Mouse (Mus musculus): ENCODE results near the gene Ccdc184.

The Ccdc184 gene

DNA sequence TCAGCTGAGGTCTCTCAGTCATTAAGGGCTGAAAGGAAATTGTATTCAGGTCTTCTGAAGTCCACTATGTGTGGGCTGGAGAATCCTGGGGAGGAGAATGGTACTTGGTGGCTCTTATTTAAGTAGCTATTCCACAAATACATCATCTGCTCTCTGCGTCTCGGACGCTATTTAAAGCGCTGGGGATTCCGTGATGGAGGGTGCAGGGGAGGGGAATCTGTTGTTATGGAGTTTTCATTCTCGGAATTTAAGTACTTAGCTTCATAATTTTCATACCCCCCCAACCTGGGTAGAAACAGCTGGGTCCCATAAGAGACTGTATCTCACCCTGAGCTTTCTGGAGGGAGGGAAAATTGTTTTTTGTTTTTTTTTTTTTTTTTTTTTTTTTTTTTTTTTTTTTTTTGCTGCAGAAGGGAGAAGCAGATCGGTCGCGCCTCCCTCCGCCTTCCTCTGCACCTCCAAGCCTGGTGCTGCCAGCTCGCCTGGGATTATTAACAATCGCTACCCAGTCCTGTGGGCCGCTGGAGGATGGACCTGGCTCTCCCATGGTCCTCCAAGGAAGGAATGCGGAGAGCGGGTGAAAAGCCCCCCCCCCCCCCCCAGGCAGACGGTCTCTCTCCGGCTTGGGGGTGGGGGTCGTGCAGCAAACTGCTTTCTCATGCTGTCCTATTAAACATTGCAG lies at the start of gene Ccdc184:
Gene Ccdc184, plus strand, starts transcription at position 196 of the 682 bp plus-strand sequence.
- DNase-seq (ENCODE audit: low read depth, low spot score) = peak; percentile 75

DNA sequence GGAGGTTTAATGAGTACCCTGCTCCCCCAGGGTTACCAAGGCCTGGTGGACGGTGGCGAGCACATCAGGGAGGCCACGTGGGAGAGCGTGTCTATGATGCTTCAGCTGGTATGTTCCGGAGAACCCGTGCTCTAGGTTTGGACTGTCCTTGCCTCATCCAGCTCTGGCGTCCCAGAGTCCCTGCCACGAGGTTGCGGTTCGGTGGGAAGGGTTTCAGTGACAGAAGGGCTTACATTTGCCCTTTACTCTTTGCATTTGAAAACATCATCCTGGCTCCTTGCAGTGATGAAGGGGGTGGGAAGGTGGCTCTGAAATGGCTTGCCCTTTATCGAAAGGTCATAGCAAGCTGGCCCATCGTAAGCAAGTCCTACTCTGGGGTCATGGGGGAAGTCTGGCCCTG lies 47.6 kb upstream of the Ccdc184 start:
- no peak for DNase-seq (ENCODE audit: low read depth, low spot score)

GRCm38 (mm10) chr15:98120831-98121230 lies 46.1 kb upstream of the Ccdc184 start:
- no peak for DNase-seq (ENCODE audit: low read depth, low spot score)

DNA sequence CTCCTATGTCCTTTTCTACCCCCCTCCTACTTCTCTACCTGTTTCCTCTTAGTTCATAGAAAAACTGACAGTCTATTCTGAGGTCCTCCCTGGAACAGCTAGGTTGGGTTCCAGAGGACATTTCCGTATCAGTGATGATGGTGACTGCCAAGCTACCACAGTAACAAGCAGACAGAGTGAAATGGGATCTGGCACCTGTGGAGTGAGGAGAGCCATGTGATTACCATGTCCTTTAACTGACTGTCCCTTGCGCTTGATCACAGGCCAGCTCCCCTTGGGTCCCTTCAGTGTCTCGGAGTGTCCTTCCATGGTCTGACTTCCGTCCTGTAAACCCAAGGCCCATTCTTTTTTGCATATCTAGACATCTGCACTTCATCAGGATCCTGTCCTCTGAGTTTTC lies 36.0 kb upstream of the Ccdc184 start:
- DNase-seq (ENCODE audit: low read depth, low spot score) = no peak

GRCm38 (mm10) chr15:98131451-98131850 lies 35.5 kb upstream of the Ccdc184 start:
- no peak for DNase-seq (ENCODE audit: low read depth, low spot score)

- no peak for DNase-seq (ENCODE audit: low read depth, low spot score)
These were observed 34.9 kb upstream of the Ccdc184 start for GRCm38 (mm10) chr15:98131942-98132655.

DNA sequence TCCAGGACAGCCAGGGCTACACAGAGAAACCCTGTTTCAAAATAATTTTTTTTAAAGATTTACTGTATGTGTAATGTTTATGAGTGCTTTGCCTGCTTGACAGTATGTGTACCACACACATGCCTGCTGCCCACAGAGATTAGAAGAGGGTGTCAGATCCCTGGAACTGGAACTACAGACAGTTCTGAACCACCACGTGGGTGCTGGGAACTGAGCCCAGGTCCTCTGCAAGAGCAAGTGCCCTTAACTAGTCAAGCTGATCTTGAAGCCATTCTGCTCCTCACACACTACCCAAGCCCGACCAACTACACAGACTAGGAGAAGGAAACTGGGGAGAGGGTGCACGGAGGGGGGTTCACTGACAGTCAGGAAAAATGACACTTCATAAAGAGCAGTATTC lies 33.5 kb upstream of the Ccdc184 start:
- DNase-seq (ENCODE audit: low read depth, low spot score) = no peak

DNA sequence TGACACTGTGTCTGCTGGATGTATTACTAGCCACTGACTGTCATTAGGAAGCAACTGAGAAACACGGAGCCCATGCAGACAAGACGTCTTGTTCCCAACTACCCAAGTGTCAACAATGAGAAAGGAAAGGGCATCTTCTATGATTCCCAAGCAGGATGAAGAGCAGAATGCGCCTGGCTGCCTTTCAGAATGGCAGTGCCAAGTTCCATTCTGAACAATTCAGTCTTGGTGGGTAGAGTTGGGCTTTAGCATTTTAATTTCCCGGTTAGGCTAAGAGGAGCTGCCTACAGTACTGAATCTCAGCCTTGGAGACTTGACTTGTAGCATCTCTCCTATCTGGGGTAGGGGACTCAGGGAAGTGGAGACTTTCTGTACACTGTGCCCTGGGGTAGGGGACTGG lies 32.9 kb upstream of the Ccdc184 start:
- no peak for DNase-seq (ENCODE audit: low read depth, low spot score)

- no peak for DNase-seq (ENCODE audit: low read depth, low spot score)
These were observed 32.3 kb upstream of the Ccdc184 start for GRCm38 (mm10) chr15:98134666-98135065.

DNA sequence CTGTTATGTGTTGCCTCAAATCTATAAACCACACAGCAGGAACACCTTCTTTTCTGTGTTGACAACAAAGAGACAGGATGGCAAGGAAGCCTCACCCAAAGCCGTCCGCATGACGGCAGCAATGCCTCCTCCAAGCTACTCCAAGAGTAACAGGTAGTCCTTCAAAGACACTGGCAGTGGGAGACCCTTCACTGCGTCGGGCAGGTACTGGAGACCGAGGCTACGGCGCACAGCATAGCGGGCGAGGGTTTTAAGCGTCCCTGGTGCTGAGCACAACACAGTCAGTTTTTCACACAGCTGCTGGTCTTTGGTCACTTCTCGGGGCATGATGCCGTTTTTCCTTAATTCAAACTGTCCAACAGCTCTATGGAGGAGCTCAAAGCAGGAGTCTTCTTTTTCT lies 31.3 kb upstream of the Ccdc184 start:
- DNase-seq (ENCODE audit: low read depth, low spot score) = no peak

DNA sequence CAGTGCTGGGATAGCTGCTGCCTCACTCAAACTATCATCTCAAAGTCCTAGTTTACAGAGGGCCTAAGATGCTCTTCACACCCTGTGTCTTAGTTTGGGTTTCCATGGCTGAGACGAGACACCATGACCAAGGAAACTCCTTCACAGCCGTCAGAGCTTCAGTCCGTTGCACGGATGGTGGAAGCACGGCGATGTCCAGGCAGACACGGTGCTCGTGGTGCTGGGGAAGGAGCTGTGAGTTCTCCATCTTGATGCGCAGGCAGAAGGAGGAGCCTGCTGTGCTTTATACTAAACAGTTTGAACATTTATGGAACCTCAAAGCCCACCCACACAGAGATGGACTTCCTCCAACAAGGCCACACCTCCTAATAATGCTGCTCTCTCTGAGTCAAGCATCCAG lies 30.1 kb upstream of the Ccdc184 start:
- no peak for DNase-seq (ENCODE audit: low read depth, low spot score)

GRCm38 (mm10) chr15:98139763-98140162 lies 27.2 kb upstream of the Ccdc184 start:
- no peak for DNase-seq (ENCODE audit: low read depth, low spot score)

GRCm38 (mm10) chr15:98140809-98141208 lies 26.1 kb upstream of the Ccdc184 start:
- DNase-seq (ENCODE audit: low read depth, low spot score) = no peak

GRCm38 (mm10) chr15:98142515-98142914 lies 24.4 kb upstream of the Ccdc184 start:
- peak; percentile 53 for DNase-seq (ENCODE audit: low read depth, low spot score)

DNA sequence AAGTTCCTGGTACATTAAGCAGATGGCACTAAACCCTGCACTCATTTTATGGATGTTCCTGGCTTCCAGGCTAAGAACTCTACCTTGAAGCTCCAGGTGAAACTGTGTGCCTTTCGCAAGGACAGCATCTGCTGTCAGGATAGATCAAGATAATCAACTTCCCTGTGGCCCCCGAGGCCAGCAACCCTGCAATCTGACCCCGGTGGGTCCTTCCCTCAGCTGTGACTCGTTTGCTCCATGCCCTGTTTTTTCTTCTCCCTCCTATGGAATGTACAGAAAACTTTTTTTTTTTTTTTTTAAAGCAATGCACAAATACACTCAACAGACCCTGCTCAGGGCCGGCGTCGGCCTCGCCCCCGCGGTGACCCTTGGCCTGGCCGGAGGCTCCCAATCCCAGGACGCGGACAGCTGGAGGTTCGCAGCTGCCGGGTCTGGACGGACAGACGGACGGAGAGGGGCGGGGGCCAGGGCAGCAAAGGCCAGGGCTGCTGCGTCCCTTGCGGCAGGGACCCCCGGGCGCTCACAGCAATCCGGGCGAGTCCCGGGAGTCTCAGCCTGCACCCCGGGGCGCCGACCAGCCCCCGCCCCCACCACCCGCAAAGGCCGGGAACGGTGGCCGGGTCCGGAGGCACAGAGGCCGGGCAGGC lies 22.0 kb upstream of the Ccdc184 start:
- DNase-seq (ENCODE audit: low read depth, low spot score) = no peak

DNA sequence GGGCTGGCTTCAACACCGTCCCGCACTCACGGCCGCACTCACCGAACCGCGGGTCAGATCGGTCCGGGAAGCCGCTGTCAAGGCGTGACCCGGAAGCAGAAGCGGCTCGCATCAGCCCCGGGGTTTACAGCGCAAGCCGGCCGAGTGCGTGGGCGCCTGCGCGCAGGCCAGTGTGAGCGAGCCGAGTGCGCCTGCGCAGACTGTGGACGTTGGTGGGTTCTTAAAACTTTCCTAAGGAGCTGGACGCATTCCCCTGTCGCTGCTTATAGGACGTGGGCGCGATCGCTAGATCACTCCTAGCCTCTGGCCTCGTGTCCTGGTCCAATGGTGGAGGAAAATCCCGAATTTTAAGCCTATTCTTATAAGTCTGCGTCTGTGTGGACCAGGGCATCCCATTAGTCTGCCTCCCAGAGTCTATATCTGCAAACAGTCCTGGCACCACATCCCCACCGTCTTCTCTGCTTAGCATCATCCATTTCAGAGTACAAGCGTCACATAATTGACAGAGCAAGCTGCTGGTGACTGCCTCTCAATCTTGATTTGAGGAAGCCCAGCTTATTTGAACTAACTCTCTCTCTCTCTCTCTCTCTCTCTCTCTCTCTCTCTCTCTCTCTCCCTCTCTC lies 21.3 kb upstream of the Ccdc184 start:
- peak; percentile 96 for DNase-seq (ENCODE audit: low read depth, low spot score)

GRCm38 (mm10) chr15:98148356-98148755 lies 18.6 kb upstream of the Ccdc184 start:
- peak; percentile 94 for DNase-seq (ENCODE audit: low read depth, low spot score)

DNA sequence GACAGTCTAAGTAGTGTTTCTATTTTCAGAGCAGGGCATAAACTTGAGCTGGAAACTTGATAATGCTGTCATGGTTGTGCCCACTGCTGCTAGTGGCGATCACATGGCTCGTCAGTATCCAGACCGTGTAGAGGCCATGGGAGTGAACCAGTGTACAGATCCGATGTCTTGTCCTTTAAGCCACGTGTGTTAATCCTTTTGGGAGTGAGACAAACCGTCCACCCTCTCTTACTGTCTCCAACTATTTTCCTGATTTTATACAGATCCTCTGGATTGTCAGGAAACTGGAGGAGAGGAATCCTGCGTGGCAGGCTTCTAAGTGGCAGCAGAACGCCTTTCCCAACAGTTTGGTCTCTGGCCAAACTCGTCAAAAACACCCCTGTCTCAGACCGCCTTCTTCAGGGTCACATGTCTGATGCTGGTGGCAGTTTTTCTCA lies 17.8 kb upstream of the Ccdc184 start:
- no peak for DNase-seq (ENCODE audit: low read depth, low spot score)

DNA sequence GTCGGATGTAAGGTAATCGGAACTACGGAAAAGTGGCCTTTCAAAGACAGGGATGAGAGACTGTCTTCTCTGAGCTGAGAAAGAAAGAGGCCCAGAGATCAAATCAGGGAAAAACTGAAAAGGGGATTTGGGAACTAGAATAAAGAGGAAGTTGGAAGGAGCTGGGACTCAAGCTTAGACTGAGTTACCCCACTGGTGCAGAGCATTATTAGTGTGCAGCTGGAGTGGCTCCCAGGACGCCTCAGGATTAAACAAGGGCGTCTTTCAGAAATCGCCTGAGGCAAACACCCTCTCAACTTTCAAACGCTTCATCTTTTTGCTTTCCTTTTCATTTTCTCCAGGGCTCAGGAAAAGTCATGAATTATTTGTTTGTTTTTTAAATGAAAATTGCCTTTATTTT lies 14.0 kb upstream of the Ccdc184 start:
- no peak for DNase-seq (ENCODE audit: low read depth, low spot score)

DNA sequence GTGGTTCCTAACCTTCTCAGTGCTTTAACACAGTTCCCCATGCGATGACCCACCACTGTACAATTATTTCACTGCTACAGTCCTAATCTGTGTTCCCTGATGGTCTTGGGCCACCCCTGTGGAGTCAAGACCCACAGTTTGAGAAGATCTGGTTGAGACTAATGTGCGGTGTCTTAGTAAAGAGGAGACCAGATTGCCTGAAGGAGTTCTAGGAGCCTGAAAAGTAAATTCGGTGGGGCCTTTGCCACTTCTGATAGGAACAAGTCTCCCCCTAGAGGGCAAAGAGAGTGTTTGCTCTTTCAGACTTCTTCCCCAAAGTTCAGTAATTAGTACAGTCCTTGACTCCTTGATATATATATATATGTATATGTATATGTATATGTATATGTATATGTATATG lies 13.3 kb upstream of the Ccdc184 start:
- DNase-seq (ENCODE audit: low read depth, low spot score) = peak; percentile 79

GRCm38 (mm10) chr15:98154146-98154545 lies 12.8 kb upstream of the Ccdc184 start:
- DNase-seq (ENCODE audit: low read depth, low spot score) = no peak

DNA sequence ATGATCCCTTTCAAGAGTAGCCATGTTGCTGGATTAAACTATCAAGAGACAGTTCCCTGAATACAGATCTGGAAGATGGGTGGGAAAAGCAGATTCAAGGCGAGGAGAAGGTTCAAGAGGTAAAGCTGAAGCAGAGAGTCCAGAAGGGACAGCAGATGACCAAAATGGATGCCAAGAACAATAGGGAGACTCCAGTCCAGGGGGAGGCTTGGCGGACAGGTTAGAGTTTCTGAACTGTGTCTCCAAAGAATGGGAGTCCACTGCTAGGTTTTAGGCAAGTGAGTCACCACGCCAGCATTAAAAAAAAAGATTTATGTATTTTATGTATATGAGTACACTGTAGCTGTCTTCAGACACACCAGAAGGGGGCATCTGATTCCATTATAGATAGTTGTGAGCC lies 12.3 kb upstream of the Ccdc184 start:
- DNase-seq (ENCODE audit: low read depth, low spot score) = no peak

All from brain, adult 2 months (tissue).